Mouse (Mus musculus) right cerebral cortex, postnatal 4 days (tissue): Measurements from ENCODE around the gene Bsg.
A peak's percentile ranks its signal among the peaks of the same experiment; 100 is the strongest.

ENCODE experiments used
- DNase-seq: peaks from one replicate; pipeline ENCODE4 v3.0.0-alpha.2; 2022

Bsg gene

GRCm38 (mm10) chr10:79704065-79704969 lies at the start of gene Bsg:
TSS of gene Bsg (plus strand) at chr10:79704491.
- DNase-seq = peak; percentile 99

DNA sequence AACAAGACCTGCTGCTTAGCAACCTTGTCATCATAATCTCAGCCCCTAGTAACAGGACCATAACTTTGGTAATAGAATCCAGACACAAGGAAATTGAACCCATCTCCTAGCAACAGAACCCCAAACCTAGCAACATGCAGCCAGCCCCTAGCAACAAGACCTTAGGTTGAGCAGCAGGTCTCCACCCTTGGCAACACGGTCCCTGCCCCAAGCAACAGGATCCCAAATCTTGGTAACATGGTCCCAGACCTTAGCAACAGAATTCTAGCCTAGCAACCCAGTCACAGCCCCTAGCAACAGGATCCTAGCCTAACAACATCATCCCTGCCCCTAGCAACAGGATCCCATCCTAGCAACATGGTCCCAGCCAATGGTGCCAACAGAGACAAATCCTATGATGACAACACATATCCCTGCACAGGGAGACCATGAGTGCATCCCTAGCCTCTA lies 49.3 kb upstream of the Bsg start:
- peak; percentile 47 for DNase-seq

GRCm38 (mm10) chr10:79658829-79659228 lies 45.5 kb upstream of the Bsg start:
- no peak for DNase-seq

DNA sequence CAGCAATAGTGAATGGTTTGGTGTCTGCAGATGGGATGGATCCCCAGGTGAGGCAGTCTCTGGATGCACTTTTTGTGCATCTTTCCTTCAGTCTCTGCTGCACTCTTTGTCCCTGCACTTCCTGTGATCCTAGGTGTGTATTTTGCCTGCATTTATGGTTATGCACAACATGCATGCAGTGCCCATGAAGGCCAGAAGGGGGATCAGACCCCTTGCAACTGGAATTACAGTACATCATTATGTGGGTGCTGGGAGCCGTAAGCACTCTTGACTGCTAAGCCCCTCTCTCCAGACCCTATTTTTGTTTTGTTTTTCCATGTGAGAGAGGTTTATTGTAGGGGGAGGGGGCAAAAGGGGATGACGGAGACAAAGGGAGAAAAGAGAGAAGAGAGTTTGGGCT lies 44.0 kb upstream of the Bsg start:
- DNase-seq = no peak

DNA sequence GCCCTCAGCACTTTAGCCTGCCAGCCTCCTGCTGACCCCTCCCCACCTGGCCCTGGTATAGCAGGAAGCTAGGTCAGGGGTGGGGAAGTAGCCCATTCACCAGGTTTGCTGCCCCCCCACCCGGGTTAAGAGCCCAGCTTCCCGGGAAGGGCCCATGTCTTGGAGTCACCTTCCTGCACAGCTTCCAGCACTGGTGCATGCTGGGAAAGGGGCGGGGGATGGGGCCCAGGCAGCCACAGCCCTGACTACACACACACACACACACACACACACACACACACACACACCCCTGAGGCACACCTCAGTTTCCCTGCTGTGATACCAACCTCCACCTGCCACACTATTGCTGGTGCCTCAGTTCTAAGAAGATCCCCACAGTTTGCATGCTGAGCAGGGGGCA lies 42.4 kb upstream of the Bsg start:
- no peak for DNase-seq

DNA sequence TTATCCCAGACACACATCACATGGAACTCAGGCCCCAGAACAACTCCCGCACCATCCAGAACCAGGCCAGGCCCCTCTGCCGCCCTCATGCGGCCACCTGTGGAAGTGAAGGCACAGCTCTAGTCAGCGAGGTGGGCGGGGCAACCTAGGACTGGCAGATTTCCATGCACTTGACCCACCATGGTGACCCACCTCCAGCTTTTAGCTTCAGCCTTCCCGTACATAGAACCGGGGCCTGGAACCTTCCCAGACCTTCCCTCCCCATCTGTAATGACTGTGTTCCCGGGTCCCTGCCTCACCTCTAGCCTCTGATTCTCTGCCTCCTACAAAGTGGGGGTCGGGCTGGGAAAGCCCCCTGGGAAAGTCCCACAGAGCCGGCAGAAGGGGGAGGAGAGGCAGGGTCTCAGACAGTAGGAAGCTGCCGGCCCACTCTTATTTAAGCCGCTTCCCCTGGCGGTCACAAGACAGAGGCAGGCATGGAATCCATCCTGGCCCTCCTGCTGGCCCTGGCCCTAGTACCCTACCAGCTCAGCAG lies 40.1 kb upstream of the Bsg start, which contains the start of gene Madcam1:
Madcam1 (plus strand) TSS at position 429 of the 535 bp plus-strand sequence.
- DNase-seq = peak; percentile 71

DNA sequence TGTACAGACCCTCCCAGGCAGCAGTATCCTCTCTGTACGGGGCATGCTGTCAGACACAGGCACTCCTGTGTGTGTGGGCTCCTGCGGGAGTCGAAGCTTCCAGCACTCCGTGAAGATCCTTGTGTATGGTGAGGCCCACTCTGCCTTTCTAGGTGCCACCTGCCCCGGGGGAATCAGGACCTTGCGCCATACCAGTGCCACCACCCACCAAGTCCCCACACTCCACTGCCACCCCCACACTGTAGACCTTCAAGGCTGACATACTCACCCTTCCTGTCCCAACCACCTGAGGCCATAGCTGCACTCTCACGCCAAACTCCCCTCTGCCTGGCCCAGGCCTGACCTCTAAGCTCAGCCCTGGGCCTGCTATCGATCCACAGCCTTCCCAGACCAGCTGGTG lies 39.2 kb upstream of the Bsg start:
- no peak for DNase-seq

GRCm38 (mm10) chr10:79666493-79666892 lies 37.8 kb upstream of the Bsg start:
- DNase-seq = no peak

DNA sequence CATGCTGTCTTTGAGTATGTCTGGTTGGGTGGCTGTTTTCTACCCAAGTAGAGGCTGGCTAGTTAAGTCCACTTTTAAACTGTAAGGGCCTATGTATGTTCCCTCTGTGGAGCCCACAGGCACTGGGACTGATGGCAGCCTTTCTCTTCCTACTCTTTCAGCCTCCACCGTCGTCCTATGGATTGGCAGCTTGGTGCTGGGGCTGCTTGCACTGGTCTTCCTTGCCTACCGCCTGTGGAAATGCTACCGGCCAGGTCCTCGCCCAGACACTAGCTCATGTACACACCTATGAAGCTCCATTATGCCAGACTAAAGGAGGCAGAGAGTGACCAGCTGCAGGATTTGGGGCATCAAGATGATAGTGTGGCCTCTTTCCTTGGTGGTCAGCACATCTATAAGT lies 36.2 kb upstream of the Bsg start:
- no peak for DNase-seq

- peak; percentile 89 for DNase-seq
Observed at GRCm38 (mm10) chr10:79668771-79669575, 35.3 kb upstream of the Bsg start, which contains the start of gene Tpgs1. TSS of gene Tpgs1 (plus strand) at chr10:79669369.

DNA sequence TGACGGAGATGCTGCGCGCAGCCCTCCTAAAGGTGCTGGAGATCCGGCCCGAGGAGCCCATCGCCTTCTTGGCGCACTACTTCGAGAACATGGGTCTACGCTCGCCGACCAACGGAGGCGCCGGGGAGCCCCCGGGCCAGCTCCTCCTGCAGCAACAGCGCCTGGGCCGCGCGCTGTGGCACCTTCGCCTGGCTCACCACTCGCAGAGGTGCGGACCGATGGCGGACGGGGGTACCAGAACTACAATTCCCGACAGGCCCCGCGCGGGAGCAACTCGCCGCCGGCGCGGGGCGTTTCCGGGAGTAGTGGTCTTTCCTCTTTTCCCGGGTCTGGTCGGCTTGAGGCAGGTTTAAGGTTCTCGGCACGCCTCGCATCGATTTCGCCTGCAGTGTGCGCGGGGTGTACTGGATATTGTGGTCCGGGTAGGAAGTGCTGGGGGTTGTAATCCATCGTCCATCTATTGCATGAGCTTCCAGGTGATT lies 34.7 kb upstream of the Bsg start:
- DNase-seq = peak; percentile 84

GRCm38 (mm10) chr10:79670071-79670888 lies 34.0 kb upstream of the Bsg start:
- DNase-seq = no peak

DNA sequence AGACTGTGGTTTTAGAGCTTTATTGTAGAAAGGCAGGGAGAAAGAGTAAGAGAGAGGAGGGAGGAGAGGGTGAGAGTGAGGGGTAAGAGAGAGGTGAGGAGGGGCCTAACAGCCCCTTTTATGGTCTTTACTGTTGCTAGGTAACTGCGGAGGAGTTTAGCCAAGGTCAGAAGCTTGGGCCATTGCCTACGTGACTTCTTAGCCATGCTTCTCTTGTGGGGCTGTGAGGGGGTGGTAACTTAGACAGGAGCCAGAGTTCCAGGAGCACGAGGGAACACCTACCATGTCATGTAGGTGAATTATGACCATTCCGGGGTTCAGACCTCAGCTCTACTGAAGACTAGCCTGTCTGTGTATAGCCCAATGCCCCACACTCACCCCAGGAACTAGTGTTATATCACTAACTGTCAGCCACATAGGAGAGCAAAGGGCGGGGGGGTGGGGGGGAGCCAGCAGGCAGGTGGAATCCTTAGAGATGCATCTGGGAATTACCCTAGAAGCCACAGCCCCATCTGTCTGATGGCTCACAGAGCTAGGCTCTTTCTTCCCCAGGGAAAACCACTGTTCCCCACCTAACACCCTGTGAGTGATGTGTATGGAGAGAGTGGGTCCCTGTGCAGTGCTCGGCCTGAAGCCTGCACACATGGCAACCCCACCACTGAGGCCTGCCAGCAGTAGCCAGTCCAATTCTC lies 32.7 kb upstream of the Bsg start:
- DNase-seq = no peak

GRCm38 (mm10) chr10:79672088-79672455 lies 32.2 kb upstream of the Bsg start:
- no peak for DNase-seq

- no peak for DNase-seq
Observed at GRCm38 (mm10) chr10:79673054-79673453, 31.2 kb upstream of the Bsg start.

- no peak for DNase-seq
Observed at GRCm38 (mm10) chr10:79675346-79676035, 28.8 kb upstream of the Bsg start.

GRCm38 (mm10) chr10:79680606-79681495 lies 23.4 kb upstream of the Bsg start:
- no peak for DNase-seq

GRCm38 (mm10) chr10:79681591-79682245 lies 22.6 kb upstream of the Bsg start, which contains the start of gene Cdc34:
TSS of gene Cdc34 (plus strand) at chr10:79682195.
- peak; percentile 98 for DNase-seq

GRCm38 (mm10) chr10:79682551-79682915 lies 21.8 kb upstream of the Bsg start:
- DNase-seq = no peak
